Mouse (Mus musculus): ENCODE data around the gene Mtfr2. TPM values are rescaled to one million over a fixed set of nuclear protein-coding genes. Genes with fewer than 3 reads are reported as not detected.

Gene Mtfr2
- total RNA-seq (2014; fragmentation: Nextera tagmentation) (22.7 and 34.2 TPM in 2 replicates), total RNA-seq (2017) (14.6 and 15.9 TPM in 2 replicates), polyA plus RNA-seq (2012) (10.1 and 14.5 TPM in 2 replicates)

GRCm38 (mm10) chr10:20347285-20348214, at the start of gene Mtfr2:
TSS of gene Mtfr2 (plus strand) at chr10:20347770.
- H3K27me3 ChIP-seq (ENCODE audit: insufficient read depth, low read length), result no peaks in the 10 kb centered on the region
- H3K4me1 ChIP-seq (ENCODE audit: insufficient read depth, low read depth, low read length), result peaks cover 30% of the 10 kb centered on the region
- peak within 1 kb of the TSS; percentile 84 for H3K4me3 ChIP-seq (ENCODE audit: low read depth, low read length)
- DNase-seq (ENCODE audit: low spot score), result peak; percentile 90
- no peaks in the 10 kb centered on the region for H3K9me3 ChIP-seq (replicated peaks)
- peaks cover 62% of the 10 kb centered on the region for H3K36me3 ChIP-seq (replicated peaks)
- TF ChIP-seq TAL1 (conservative IDR thresholded peaks at IDR 0.05; ENCODE audit: low read depth, low read length) (no peak), POLR2AphosphoS5 (IDR thresholded peaks at IDR 0.05; ENCODE audit: insufficient replicate concordance, low read depth, low read length) (0 out of 2 replicates have a peak, but pooled peaks have one; percentile 45)
- ATAC-seq (ENCODE audit: extremely low read depth, insufficient number of reproducible peaks, low FRiP score, poor library complexity, severe bottlenecking), result peak; percentile 87

DNA sequence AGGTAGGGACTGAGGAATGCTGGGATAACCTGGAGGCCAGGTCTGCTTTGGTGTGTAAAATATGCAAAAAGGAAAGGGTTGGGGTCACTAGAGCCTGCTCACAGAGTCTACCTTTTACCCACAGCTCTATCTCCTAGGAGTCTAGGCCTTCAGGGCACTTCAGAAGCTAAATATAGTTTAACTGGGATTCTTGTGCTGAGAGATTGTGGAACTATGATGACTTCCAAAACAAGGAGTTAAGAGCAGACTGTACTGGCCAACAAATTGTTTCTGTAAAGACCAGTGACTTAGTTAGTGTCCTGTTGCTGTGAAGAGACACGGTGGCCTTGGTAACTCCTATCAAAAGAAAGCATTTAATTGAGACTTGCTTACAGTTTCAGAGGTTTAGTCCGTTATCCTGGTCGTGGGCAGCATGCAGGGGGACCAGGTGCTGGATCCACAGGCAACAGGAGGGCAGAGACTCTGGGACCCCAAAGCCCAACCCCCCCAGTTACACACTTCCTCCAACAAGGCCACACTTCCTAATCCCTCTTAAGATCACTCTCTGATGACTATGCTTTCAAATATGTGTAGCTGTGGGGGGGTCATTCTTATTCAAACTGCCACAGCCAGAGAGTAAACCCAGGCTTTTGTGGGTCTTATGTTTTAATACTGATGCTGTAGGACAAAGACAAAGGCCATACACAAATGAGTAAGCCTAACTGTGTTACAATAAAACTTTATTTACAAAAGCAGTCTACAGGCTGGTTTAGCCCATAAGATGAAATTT, 49.2 kb upstream of the Mtfr2 start:
- no peak for TF ChIP-seq POLR2AphosphoS5 (IDR thresholded peaks at IDR 0.05; ENCODE audit: insufficient replicate concordance, low read depth, low read length)
- TF ChIP-seq CTCF (IDR thresholded peaks at IDR 0.05; ENCODE audit: low read depth, low read length), result no peak
- no peak for TF ChIP-seq TAL1 (conservative IDR thresholded peaks at IDR 0.05; ENCODE audit: low read depth, low read length)
- H3K4me3 ChIP-seq (ENCODE audit: low read depth, low read length), result no peak overlapping the region
- no peaks in the 10 kb centered on the region for H3K4me1 ChIP-seq (ENCODE audit: insufficient read depth, low read depth, low read length)
- 0 out of 2 replicates have a peak, but pooled peaks cover 2% of the 10 kb centered on the region for H3K9me3 ChIP-seq (replicated peaks)
- ATAC-seq (ENCODE audit: extremely low read depth, insufficient number of reproducible peaks, low FRiP score, poor library complexity, severe bottlenecking) (no peak), DNase-seq (ENCODE audit: low spot score) (no peak)
- no peaks in the 10 kb centered on the region for H3K36me3 ChIP-seq (replicated peaks)
- H3K27me3 ChIP-seq (ENCODE audit: insufficient read depth, low read length), result peaks cover 13% of the 10 kb centered on the region

- Histone ChIP-seq H3K4me3 (ENCODE audit: low read depth, low read length) (no peak overlapping the region), H3K4me1 (ENCODE audit: insufficient read depth, low read depth, low read length) (no peaks in the 10 kb centered on the region), H3K9me3 (replicated peaks) (0 out of 2 replicates have a peak, but pooled peaks cover 2% of the 10 kb centered on the region), H3K36me3 (replicated peaks) (no peaks in the 10 kb centered on the region), H3K27me3 (ENCODE audit: insufficient read depth, low read length) (peaks cover 17% of the 10 kb centered on the region)
- TF ChIP-seq TAL1 (conservative IDR thresholded peaks at IDR 0.05; ENCODE audit: low read depth, low read length) (no peak), GATA2 (IDR thresholded peaks at IDR 0.05; ENCODE audit: borderline replicate concordance, low read depth, low read length) (no peak), CTCF (IDR thresholded peaks at IDR 0.05; ENCODE audit: low read depth, low read length) (no peak)
- DNase-seq (ENCODE audit: low spot score) (no peak), ATAC-seq (ENCODE audit: extremely low read depth, insufficient number of reproducible peaks, low FRiP score, poor library complexity, severe bottlenecking) (no peak)
Observed at GRCm38 (mm10) chr10:20299114-20299513, 48.5 kb upstream of the Mtfr2 start.

GRCm38 (mm10) chr10:20310969-20311769, 36.4 kb upstream of the Mtfr2 start:
- Histone ChIP-seq H3K36me3 (replicated peaks) (peaks cover 7% of the 10 kb centered on the region), H3K9me3 (replicated peaks) (no peaks in the 10 kb centered on the region), H3K27me3 (ENCODE audit: insufficient read depth, low read length) (peaks cover 10% of the 10 kb centered on the region), H3K4me3 (ENCODE audit: low read depth, low read length) (peak overlapping the region; percentile 95), H3K4me1 (ENCODE audit: insufficient read depth, low read depth, low read length) (peaks cover 20% of the 10 kb centered on the region)
- peak; percentile 10 for DNase-seq (ENCODE audit: low spot score)
- no peak for ATAC-seq (ENCODE audit: extremely low read depth, insufficient number of reproducible peaks, low FRiP score, poor library complexity, severe bottlenecking)
- TF ChIP-seq GATA1 (IDR thresholded peaks at IDR 0.05; ENCODE audit: borderline replicate concordance, low read length) (no peak), TAL1 (conservative IDR thresholded peaks at IDR 0.05; ENCODE audit: low read depth, low read length) (no peak), GATA2 (IDR thresholded peaks at IDR 0.05; ENCODE audit: borderline replicate concordance, low read depth, low read length) (no peak), POLR2AphosphoS5 (IDR thresholded peaks at IDR 0.05; ENCODE audit: insufficient replicate concordance, low read depth, low read length) (no peak), CTCF (IDR thresholded peaks at IDR 0.05; ENCODE audit: low read depth, low read length) (no peak)

- H3K4me1 ChIP-seq (ENCODE audit: insufficient read depth, low read depth, low read length), result peaks cover 24% of the 10 kb centered on the region
- ATAC-seq (ENCODE audit: extremely low read depth, insufficient number of reproducible peaks, low FRiP score, poor library complexity, severe bottlenecking) (peak; percentile 87), DNase-seq (ENCODE audit: low spot score) (peak; percentile 83)
- TF ChIP-seq CTCF (IDR thresholded peaks at IDR 0.05; ENCODE audit: low read depth, low read length), result no peak
- TF ChIP-seq POLR2AphosphoS5 (IDR thresholded peaks at IDR 0.05; ENCODE audit: insufficient replicate concordance, low read depth, low read length), result peak; percentile 80
- H3K9me3 ChIP-seq (replicated peaks), result no peaks in the 10 kb centered on the region
- peaks cover 2% of the 10 kb centered on the region; the same call in 1 of the 2 replicates for H3K27me3 ChIP-seq (ENCODE audit: insufficient read depth, low read length)
- peaks cover 9% of the 10 kb centered on the region for H3K36me3 ChIP-seq (replicated peaks)
- peak within 1 kb of the TSS; percentile 95 for H3K4me3 ChIP-seq (ENCODE audit: low read depth, low read length)
Observed at GRCm38 (mm10) chr10:20311918-20312735, 35.4 kb upstream of the Mtfr2 start, which contains the start of gene Bclaf1. TSS of gene Bclaf1 (plus strand) at chr10:20312469.
